Mouse (Mus musculus): Measurements from ENCODE around the gene Tax1bp3.
A peak's percentile ranks its signal among the peaks of the same experiment; 100 is the strongest.

Tax1bp3 gene

DNA sequence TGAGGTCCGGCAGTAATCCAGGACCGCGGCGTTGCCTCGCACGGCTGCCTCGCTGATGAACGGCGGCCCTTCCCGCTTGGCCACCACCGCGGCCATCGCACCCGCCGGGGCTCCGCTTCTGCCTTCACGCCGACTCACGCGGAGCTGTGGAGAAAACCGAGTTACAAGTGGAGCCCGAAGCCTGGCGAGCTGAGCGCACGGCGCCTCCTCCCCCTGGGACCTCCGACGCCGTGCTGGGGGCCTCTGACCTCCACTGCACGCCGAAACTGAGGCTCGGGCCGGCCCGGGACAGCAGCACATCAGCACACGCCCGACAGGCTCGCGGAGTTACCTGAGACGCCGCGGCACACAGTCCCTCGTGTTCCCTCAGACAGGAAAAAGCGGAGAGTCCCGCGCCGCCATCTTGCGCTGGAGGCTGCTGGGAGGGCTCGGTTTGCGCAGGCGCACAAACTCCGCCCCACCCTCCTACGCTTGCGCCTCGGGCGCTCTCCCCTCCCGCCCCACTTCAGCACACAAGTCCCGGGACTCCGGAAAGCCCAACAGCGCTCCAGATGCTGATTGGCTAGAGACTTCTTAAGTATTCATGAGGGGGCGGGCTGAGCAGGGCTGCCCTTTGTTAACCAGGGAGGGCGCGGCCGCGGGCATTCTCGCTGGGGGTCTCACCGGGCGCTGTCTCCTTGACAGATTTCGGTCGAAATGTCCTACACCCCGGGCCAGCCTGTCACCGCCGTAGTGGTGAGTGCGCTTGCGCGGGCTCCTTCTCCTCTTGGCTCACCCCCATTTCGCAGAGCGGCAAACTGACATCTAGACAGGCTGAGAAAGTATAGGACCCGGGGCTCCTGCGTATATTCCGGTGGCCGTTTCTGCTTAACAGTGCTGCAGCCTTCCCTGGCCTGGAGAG lies at the start of gene Tax1bp3, which contains the start of gene Emc6:
TSS of gene Tax1bp3 (plus strand) at position 476 of the 901 bp plus-strand sequence.
TSS of gene Emc6 (minus strand) at position 430 of the 901 bp plus-strand sequence.
- peak; percentile 82 to 86 for DNase-seq (ENCODE audit: low spot score in 2 of 2)

DNA sequence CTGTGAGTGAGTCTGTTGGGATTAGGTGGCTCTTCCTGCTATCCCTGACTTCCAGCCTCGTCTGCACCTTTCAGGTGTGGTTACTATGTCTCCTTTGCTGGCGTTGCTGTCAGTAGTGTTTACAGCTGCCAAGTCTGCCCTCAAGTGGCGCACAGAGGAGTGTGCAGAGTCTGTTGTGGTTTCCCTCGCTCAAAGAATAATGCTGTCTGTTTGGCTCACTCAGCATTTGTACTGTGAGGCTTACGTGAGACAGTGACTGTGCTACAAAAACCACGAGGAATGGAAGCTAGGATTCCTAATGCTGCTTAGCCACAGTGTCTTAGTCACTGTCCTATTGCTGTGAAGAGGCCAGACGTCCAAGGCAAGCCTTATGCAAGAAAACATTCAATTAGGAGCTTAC lies 45.9 kb upstream of the Tax1bp3 start:
- no peak for DNase-seq (ENCODE audit: low spot score in 2 of 2)

GRCm38 (mm10) chr11:73132999-73133398 lies 43.9 kb upstream of the Tax1bp3 start:
- DNase-seq (ENCODE audit: low spot score in 2 of 2) = no peak

- no peak for DNase-seq (ENCODE audit: low spot score in 2 of 2)
Measured at GRCm38 (mm10) chr11:73134222-73134621, 42.7 kb upstream of the Tax1bp3 start.

- no peak for DNase-seq (ENCODE audit: low spot score in 2 of 2)
Measured at GRCm38 (mm10) chr11:73136587-73136986, 40.3 kb upstream of the Tax1bp3 start.

DNA sequence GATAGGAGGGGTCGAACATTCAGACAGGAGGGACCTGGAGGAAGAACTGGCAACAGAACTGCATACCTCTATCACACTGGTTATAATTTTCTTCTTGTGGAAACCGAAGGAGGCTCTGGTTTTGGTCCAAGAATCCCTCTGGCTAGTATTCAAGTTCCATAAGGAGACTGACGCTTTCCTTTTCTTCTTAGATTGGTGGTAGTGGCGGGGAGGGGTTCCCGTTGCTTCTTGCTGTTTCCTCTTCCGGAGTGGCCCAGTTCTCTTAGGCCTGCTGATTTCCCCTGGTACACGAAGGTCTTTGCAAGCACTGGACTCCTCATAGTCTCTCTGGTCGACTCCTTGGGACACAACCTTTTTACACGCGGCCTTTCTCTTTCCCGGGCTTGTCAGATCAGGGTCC lies 39.8 kb upstream of the Tax1bp3 start:
- no peak for DNase-seq (ENCODE audit: low spot score in 2 of 2)

DNA sequence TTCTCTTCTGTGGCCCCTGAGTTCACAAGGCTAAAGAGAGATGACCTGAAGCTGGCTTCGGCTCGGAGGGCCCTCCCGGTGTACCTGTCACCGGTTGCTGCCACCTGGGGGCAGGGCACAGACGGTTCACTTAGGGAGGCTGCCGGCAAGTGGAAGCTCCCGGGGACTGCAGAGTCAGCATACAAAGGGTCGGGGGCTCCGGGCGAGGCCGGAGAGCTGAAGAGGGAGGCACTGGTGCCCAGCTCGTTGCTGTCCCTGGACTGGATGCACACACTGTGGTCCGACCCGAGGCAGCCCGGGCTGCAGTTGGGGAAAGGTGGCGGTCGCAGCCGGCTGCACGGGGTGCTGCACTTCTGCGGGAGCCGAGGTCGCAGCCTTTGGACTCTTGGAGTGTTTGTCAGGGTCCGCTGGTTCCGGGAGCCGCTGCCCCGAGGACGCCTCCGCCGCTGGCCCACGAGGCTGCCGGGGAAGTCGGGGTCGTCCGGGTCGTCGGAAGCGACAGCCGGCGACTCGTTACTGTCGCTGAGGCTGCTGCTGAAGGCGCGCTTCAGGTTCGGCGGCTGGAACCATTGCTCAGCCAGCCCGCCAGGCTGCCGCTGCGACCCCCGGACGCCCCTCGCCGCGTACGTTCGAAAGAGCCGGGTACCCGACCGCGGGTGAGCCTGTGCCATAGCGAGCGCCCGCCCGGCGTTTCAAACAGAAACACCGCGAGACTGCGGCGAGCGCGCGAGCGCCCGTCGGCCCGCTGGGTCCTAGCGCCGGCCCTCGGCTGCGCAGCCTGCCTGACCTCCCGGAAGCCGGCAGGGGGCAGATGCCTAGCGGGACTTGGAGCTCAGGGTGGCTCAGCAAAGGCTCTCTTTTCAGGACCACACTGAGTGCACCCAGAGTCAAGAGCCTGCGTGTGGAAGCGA lies 39.0 kb upstream of the Tax1bp3 start, which contains the start of gene Haspin:
TSS of gene Haspin (minus strand) at position 704 of the 911 bp plus-strand sequence.
- peak; percentile 81 to 84 for DNase-seq (ENCODE audit: low spot score in 2 of 2)

GRCm38 (mm10) chr11:73144261-73144681 lies 32.6 kb upstream of the Tax1bp3 start:
- no peak for DNase-seq (ENCODE audit: low spot score in 2 of 2)

DNA sequence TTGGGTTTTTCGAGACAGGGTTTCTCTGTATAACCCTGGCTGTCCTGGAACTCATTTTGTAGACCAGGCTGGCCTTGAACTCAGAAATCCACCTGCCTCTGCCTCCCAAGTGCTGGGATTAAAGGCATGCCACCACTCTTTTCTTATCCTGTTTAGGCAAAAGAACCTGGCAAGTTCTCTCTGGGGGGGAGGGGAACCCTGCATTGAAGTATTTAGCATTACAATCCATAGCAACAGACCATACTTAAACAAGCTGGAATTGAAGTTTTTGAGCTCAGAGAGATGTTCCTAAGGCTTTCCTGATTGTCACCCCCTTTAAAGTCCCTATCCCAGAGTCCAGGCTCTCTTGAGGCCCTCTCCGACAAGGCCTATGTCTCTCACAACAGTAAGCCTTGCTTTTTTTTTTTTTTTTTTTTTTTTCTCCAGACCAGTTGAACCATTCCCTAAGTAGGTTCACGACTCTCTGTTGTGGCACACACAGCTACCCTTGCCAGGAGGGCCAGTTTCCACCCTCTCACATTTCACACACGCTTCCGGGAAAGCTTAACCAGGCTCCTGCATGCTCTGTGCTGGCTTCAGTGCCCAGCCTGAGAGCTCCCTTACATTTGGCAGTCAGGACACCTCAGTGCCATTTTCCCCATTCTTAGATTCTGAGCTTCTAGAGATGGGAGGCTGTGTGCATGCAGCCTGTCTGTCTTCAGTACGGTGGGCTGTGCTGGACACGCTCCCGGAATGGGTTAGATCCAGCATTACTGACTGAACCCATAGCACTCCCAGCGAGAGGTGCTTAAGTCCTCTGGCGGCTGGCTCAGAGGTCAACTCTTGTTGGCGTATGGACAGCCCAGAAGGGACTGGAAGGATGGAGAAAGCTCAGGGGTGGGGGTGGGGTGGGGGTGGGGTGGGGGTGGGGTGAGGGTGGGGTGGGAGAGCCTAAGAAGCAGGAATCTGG lies 30.6 kb upstream of the Tax1bp3 start:
- DNase-seq (ENCODE audit: low spot score in 2 of 2) = no peak

DNA sequence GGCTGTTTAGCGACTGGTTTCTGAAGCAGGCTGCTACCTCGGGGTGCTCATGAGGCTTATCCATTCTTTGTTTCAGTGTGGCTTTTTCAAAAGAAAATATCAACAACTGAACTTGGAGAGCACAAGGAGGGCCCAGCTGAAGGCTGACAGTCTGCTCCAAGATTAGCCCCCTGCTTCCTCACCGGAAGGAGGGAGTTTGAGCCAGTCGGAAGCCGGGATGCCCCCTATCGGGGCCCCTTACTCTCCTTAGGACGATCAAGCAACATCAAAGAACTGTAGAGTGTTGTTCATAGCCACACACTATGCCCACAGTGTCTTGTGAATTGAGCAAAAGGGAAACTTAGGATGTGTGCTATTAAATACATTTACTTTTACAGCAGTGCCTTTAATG lies 29.9 kb upstream of the Tax1bp3 start:
- DNase-seq (ENCODE audit: low spot score in 2 of 2) = no peak

GRCm38 (mm10) chr11:73148209-73148608 lies 28.7 kb upstream of the Tax1bp3 start:
- DNase-seq (ENCODE audit: low spot score in 2 of 2) = no peak

DNA sequence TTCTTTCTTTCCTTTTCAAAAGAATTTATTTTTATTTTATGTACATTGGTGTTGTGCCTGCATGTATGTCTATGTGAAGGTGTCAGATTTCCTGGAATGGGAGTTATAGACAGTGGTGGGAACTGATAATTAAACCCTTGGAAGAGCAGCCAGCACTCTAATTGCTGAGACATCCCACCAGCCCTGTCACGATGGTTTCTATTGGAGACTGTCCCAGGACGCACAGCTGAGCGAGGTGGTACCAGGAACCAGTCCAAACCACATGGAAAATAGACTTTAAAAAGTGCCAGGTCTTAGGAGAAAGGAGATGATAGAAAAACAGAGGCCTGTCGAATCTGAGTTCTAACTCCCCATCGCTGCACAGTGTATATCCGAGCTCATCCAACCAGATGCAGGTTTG lies 21.8 kb upstream of the Tax1bp3 start:
- no peak for DNase-seq (ENCODE audit: low spot score in 2 of 2)

DNA sequence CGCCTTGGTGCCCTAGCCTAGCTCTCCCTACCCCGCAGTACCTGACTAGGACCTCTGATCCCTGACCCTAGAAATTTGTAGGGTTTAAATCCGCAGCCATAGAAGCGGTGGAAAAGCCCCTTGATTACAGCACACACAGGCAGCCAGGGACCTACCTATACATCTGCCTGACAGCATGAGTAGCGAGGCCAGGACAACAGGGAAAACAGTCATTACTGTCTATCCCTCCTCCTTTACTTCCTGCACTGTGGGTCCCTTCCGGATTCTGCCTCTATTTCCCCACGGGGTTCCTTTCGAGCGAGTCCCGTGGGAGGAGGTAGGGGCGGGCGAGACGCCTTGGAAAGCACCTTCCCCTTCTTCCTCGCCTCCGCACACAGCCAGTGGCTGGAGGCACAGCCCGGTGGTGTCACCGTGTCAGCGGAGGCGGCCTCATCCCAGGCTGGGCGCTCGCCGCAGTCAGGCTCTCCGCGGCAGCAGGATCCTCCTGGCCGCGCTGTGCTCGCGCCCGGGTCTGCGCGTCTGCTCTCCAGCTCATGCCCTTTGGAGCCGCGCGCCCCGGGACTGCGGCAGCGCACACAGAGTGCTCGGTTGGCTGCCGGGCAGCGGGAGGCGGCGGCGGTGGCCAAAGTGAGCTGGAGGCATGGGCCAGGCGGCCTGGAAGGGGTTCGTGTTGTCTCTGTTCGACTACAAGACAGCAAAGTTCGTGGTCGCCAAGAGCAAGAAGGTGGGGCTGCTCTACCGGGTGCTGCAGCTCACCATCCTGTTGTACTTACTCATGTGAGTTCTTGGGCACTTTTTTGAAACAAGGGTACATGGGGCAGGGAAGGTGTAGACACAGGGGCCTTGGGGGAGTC lies 16.7 kb upstream of the Tax1bp3 start, which contains the start of gene P2rx5:
TSS of gene P2rx5 (plus strand) at position 465 of the 854 bp plus-strand sequence.
- DNase-seq (ENCODE audit: low spot score in 2 of 2) = no peak

GRCm38 (mm10) chr11:73160811-73161200 lies 16.1 kb upstream of the Tax1bp3 start:
- no peak for DNase-seq (ENCODE audit: low spot score in 2 of 2)

DNA sequence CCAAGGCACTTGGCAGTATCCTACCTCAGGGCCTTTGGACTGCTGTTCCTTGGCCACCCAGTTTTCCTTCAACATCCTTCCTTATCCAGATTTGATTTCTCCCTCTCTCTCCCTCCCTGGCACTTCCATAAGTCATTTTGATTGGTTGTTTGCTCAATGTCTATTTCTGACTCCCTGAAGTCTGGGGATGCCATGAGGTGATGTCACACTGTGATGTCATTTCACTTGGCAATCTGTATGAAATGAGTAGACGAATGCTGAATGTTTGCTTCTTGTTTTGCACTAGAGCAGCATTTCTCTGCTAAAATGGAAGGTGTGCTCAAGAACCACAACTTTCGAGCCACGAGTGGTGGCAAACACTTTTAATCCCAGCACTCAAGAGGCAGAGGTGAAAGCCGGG lies 15.3 kb upstream of the Tax1bp3 start:
- DNase-seq (ENCODE audit: low spot score in 2 of 2) = no peak

GRCm38 (mm10) chr11:73162284-73162683 lies 14.6 kb upstream of the Tax1bp3 start:
- no peak for DNase-seq (ENCODE audit: low spot score in 2 of 2)

DNA sequence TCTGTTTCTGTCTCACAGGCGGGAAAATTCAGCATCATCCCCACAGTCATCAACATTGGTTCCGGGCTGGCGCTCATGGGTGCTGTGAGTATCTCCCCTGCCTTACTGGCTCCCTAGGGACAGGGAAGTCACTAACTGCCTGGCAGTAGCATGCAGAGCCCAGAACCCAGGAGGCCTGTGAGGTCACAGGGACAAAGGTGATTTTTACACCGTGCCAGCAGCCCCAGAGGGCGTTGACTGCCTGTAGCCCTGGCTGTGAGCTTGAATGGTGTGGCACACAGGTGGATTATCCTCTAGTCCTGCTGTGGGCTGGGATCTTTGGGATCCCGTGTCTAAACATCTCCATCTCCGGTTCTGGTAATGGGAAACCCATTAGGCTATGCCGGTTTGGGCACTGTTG lies 8.8 kb upstream of the Tax1bp3 start:
- no peak for DNase-seq (ENCODE audit: low spot score in 2 of 2)

DNA sequence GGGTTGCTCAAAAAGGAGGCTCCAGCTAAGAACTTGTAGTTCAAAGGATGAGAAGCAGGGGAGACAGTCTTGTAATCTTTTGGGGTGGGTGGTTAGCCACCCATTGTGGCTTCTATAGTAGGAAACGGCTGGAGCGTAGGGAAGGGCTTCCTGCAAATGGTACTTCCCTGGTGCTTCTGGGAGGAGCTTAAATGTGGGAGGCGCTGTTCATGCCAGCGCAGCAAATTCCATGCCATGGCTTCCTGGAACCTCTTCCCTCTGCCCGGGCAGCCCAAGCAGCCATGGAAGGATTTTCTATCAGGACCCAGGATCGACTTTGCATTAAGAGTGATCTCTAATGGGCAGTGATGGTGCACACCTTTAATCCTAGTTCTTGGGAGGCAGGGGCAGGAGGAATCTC lies 8.3 kb upstream of the Tax1bp3 start:
- DNase-seq (ENCODE audit: low spot score in 2 of 2) = no peak

GRCm38 (mm10) chr11:73169231-73169630 lies 7.7 kb upstream of the Tax1bp3 start:
- peak; percentile 44 to 61 for DNase-seq (ENCODE audit: low spot score in 2 of 2)

DNA sequence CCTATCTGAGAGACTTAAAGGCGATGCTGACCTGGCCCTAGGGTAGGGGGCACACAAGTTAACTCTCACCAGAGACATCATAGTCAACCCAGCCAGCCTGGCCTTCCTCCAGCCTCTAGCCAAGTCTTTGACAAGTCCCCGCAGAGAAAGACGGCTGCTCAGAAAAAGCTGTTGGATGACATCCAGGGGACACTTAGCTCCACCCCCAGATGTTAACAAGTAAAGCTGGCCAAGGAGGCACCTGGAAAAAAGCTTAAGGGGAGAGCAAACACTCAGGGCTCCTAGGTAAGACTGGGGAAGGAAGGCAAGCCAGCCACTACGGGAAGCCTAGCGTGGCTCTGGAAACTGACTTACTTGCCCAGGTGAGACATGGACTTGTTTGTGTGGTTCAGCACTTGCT lies 4.7 kb upstream of the Tax1bp3 start:
- no peak for DNase-seq (ENCODE audit: low spot score in 2 of 2)
